ENCODE assay signal across 10 mouse cellular contexts in genomic region chr9:72812594-72813570, GRCm38 (mm10). TPM values are rescaled to one million over a fixed set of nuclear protein-coding genes. Genes with fewer than 3 reads are reported as not detected.
DNase-seq lines count a peak whose midpoint lies in the region; ATAC-seq and TF ChIP-seq lines count a peak whose summit lies in the region.
"Had no signal": no experiment of that assay in that cellular context is flagged by ENCODE, and none has a peak within 500 bp of the region (broad histone marks: within the 10 kb centered on the region; RNA-seq: fewer than 3 reads in every experiment).

No protein-coding gene starts in this region.

- H3K4me2 ChIP-seq in heart, embryonic 12.5 days, result peak overlapping the region; percentile 61
- peak overlapping the region; percentile 40 for H3K4me2 ChIP-seq in hindbrain, embryonic 12.5 days (replicated peaks)
- H3K4me2 ChIP-seq: liver, embryonic 15.5 days had no signal

- H3K9ac ChIP-seq in heart, embryonic 12.5 days, result no peak overlapping the region
- H3K9ac ChIP-seq in MEL (ENCODE audit: control insufficient read depth, low read depth, low read length, poor library complexity, severe bottlenecking), result no peak overlapping the region
- H3K9ac ChIP-seq in hindbrain, embryonic 12.5 days, result no peak overlapping the region
- H3K9ac ChIP-seq: liver, embryonic 15.5 days had no signal

- TF ChIP-seq EP300 in MEL (IDR thresholded peaks at IDR 0.05; ENCODE audit: low read depth in 1 of 2, low read length in 2 of 2), result peak; percentile 81 to 83

- peaks cover 10% of the 10 kb centered on the region for H3K36me3 ChIP-seq in heart, embryonic 12.5 days
- peaks cover 0 to 10% of the 10 kb centered on the region in 2 experiments; a peak in 2 of 4 replicates for H3K36me3 ChIP-seq in MEL (ENCODE audit: control insufficient read depth in 1 of 2, insufficient read depth in 2 of 2, low read length in 2 of 2)
- no peaks in the 10 kb centered on the region for H3K36me3 ChIP-seq in hindbrain, embryonic 12.5 days
- H3K36me3 ChIP-seq: liver, embryonic 15.5 days had no signal

- 0 out of 2 replicates have a peak, but pooled peaks have one; percentile 39 for ATAC-seq in heart, embryonic 12.5 days (ENCODE audit: insufficient number of reproducible peaks, low FRiP score)
- ATAC-seq in hindbrain, embryonic 12.5 days (ENCODE audit: low FRiP score), result no peak
- ATAC-seq in CD4-positive, CD25-positive, alpha-beta regulatory T cell, adult 4 months, result no peak

- H3K4me3 ChIP-seq in heart, embryonic 12.5 days, result peak overlapping the region; percentile 14; the same call in 1 of the 2 replicates
- no peak overlapping the region for H3K4me3 ChIP-seq in MEL (ENCODE audit: control insufficient read depth in 1 of 2, insufficient read depth in 1 of 2, low read depth in 2 of 2, low read length in 2 of 2)
- no peak overlapping the region for H3K4me3 ChIP-seq in hindbrain, embryonic 12.5 days
- H3K4me3 ChIP-seq: liver, embryonic 15.5 days had no signal

- H3K9me3 ChIP-seq in heart, embryonic 12.5 days (replicated peaks), result 0 out of 2 replicates have a peak, but pooled peaks cover 3% of the 10 kb centered on the region
- H3K9me3 ChIP-seq in MEL (replicated peaks; ENCODE audit: insufficient read depth, low read length), result no peaks in the 10 kb centered on the region
- H3K9me3 ChIP-seq in hindbrain, embryonic 12.5 days (replicated peaks), result no peaks in the 10 kb centered on the region
- H3K9me3 ChIP-seq: liver, embryonic 15.5 days had no signal

- no peak for TF ChIP-seq CTCF in MEL (IDR thresholded peaks at IDR 0.05 in 2 of 3, conservative IDR thresholded peaks at IDR 0.05 in 1 of 3; ENCODE audit: control insufficient read depth in 1 of 3, insufficient read depth in 1 of 3, low read depth in 2 of 3, low read length in 3 of 3, poor library complexity in 1 of 3, severe bottlenecking in 1 of 3)

- DNase-seq in heart, postnatal 25 days (ENCODE audit: low spot score), result no peak
- DNase-seq in MEL (ENCODE audit: low read depth, low spot score), result peak; percentile 85
- peak; percentile 45 for DNase-seq in lung, postnatal 36 days
- DNase-seq in layer of hippocampus, postnatal 10 days (ENCODE audit: low spot score in 2 of 2), result no peak
- DNase-seq in urinary bladder, postnatal 25 days (ENCODE audit: low spot score), result no peak
- DNase-seq: gastrocnemius, postnatal 14 days had no signal

- TF ChIP-seq RAD21 in MEL (IDR thresholded peaks at IDR 0.05; ENCODE audit: low read depth, low read length), result no peak

- no peak for TF ChIP-seq POLR2A in MEL (IDR thresholded peaks at IDR 0.05; ENCODE audit: control insufficient read depth in 1 of 2, insufficient read depth in 1 of 2, low read depth in 1 of 2, low read length in 2 of 2, poor library complexity in 1 of 2)

- H3K79me2 ChIP-seq in MEL (ENCODE audit: control insufficient read depth, insufficient read depth, low read length, poor library complexity), result no peaks in the 10 kb centered on the region

- intact Hi-C loops in heart, postnatal 25 days (cut with DNase I), result no loop called here

- H3K27ac ChIP-seq in heart, embryonic 12.5 days (ENCODE audit: poor library complexity, severe bottlenecking), result peak overlapping the region; percentile 60
- H3K27ac ChIP-seq in MEL (ENCODE audit: control insufficient read depth, low read depth, low read length), result no peak overlapping the region
- no peak overlapping the region for H3K27ac ChIP-seq in hindbrain, embryonic 12.5 days
- H3K27ac ChIP-seq: liver, embryonic 15.5 days had no signal

- 9% methylated on average over 18 of the region's 18 CpGs for WGBS in heart, embryonic 12.5 days
- 8% methylated on average over 18 of the region's 18 CpGs for WGBS in hindbrain, embryonic 12.5 days

- H3K27me3 ChIP-seq in heart, embryonic 12.5 days (replicated peaks), result no peaks in the 10 kb centered on the region
- H3K27me3 ChIP-seq in MEL (ENCODE audit: control insufficient read depth in 1 of 2, insufficient read depth in 2 of 2, low read length in 2 of 2), result peaks cover 5 to 17% of the 10 kb centered on the region in 2 experiments; a peak in 3 of 4 replicates
- H3K27me3 ChIP-seq in hindbrain, embryonic 12.5 days, result no peaks in the 10 kb centered on the region

- peaks cover 39% of the 10 kb centered on the region for H3K4me1 ChIP-seq in heart, embryonic 12.5 days (replicated peaks)
- peaks cover 0 to 7% of the 10 kb centered on the region in 2 experiments; a peak in 2 of 4 replicates for H3K4me1 ChIP-seq in MEL (ENCODE audit: control insufficient read depth in 1 of 2, insufficient read depth in 2 of 2, low read length in 2 of 2)
- peaks cover 24% of the 10 kb centered on the region for H3K4me1 ChIP-seq in hindbrain, embryonic 12.5 days

TF ChIP-seq in MEL, 35 proteins besides CTCF, POLR2A, EP300 and RAD21:
- TF ChIP-seq SIN3A (IDR thresholded peaks at IDR 0.05; ENCODE audit: low read length) (peak; percentile 22; the same call in 1 of the 2 replicates), ETS1 (IDR thresholded peaks at IDR 0.05; ENCODE audit: low read depth, low read length) (peak; percentile 42; the same call in 1 of the 2 replicates), GATA1 (IDR thresholded peaks at IDR 0.05; ENCODE audit: low read depth, low read length) (peak; percentile 79), MAFK (IDR thresholded peaks at IDR 0.05; ENCODE audit: borderline replicate concordance, low read depth, low read length) (peak; percentile 15; the same call in 1 of the 2 replicates), SMC3 (IDR thresholded peaks at IDR 0.05; ENCODE audit: low read depth, low read length) (no peak), RCOR1 (IDR thresholded peaks at IDR 0.05; ENCODE audit: low read depth, low read length) (peak; percentile 98), TAL1 (IDR thresholded peaks at IDR 0.05; ENCODE audit: low read length) (peak; percentile 62), TCF12 (IDR thresholded peaks at IDR 0.05; ENCODE audit: low read depth, low read length) (peak; percentile 66), MXI1 (IDR thresholded peaks at IDR 0.05; ENCODE audit: low read depth, low read length) (no peak), NRF1 (IDR thresholded peaks at IDR 0.05; ENCODE audit: insufficient read depth, low read depth, low read length, poor library complexity, severe bottlenecking) (no peak), ELF1 (IDR thresholded peaks at IDR 0.05; ENCODE audit: low read depth, low read length) (0 out of 2 replicates have a peak, but pooled peaks have one; percentile 25), MYB (IDR thresholded peaks at IDR 0.05; ENCODE audit: low read depth, low read length) (0 out of 2 replicates have a peak, but pooled peaks have one; percentile 26), MYC (IDR thresholded peaks at IDR 0.05; ENCODE audit: low read depth, low read length) (0 out of 2 replicates have a peak, but pooled peaks have one; percentile 38)
TF ChIP-seq in MEL: peak in this region for 10.

RNA-seq across cellular contexts. Expression of gene Prtg, which starts 6.2 kb away (rescaled TPM):
- 2.2 and 2.7 TPM in 2 replicates for polyA plus RNA-seq in heart, embryonic 12.5 days (2016; fragmentation: Nextera tagmentation; extraction: Ambion mirVana)
- under 1 TPM; 0.08 to 0.45 TPM for total RNA-seq in heart, postnatal 25 days (2021)
- total RNA-seq in MEL (2012; rRNA removed), result not detected in 2 replicates
- polyA plus RNA-seq in MEL (2012; ENCODE audit: insufficient read depth in 1 of 2, insufficient read length in 2 of 2, low read depth in 1 of 2, low replicate concordance in 2 of 2, missing spikeins in 1 of 2), result not detected
- polyA plus RNA-seq in hindbrain, embryonic 12.5 days (2016; fragmentation: Nextera tagmentation; extraction: Ambion mirVana), result 2.1 and 2.2 TPM in 2 replicates
- total RNA-seq in layer of hippocampus, postnatal 10 days (2021), result under 1 TPM; 0.56 to 0.80 TPM
- under 1 TPM in 1 of 2 experiments, not detected in 1; 0.04 TPM for polyA plus RNA-seq in CD4-positive, CD25-positive, alpha-beta regulatory T cell, adult 4 months (2017; shearing (Covaris generic))

Comparison
In these comparisons a context has a peak if more than half of its experiments do, and no peak if none do; other contexts are left out.
1. DNase-seq: peak in MEL (single experiment) and lung, postnatal 36 days (single experiment); none in heart, postnatal 25 days (single experiment), layer of hippocampus, postnatal 10 days (0 of 2) and urinary bladder, postnatal 25 days (single experiment).